Mouse (Mus musculus): ENCODE results near the gene Dnmt3a.

DNA sequence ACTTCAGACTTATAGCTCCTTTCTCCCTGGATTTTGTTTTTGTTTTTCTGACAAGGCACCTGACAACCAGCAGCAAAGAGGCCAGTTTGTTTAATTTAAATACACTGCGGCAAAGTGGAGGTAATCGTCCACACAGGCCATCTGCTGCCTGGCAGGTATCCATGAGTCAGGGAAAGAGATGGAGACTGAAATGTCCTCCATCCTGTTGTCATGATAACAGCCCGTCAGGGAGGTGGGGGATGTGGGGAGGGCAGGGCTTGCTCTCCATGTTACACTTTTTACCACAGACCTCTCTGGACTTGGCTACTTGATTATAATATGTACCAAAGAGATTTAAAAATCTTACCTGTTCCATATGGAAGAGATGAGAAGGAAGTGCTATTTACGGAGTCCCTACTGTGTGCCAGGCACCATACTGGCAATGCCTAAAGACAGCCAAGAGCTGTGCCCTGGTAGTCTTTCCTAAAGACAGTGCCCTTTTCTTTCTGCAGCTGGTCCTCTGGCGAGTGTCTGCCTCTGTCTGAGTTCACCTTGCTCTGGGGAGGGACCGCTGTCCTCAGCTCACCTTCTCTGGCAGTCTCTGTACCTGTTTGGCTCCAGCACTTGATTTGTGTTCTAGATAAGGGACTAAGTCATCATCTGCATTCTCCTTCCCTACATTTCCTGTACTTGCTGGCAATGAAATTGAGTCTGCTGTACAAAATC, 44.1 kb upstream of the Dnmt3a start:
- TF ChIP-seq POLR2A (IDR thresholded peaks at IDR 0.05; ENCODE audit: control insufficient read depth, low read depth, low read length) (no peak), CTCF (IDR thresholded peaks at IDR 0.05; ENCODE audit: control insufficient read depth, insufficient read depth, insufficient replicate concordance, low read depth, low read length) (no peak)

All from testis, adult 2 months (tissue).